Mouse (Mus musculus): ENCODE measurements at regions not wholly inside any gene's neighbourhood (a gene's known extent, or its start where the extent isn't known, plus 50 kb on each side); places are given as distances from the start of the nearest gene placed in this dataset.

DNA sequence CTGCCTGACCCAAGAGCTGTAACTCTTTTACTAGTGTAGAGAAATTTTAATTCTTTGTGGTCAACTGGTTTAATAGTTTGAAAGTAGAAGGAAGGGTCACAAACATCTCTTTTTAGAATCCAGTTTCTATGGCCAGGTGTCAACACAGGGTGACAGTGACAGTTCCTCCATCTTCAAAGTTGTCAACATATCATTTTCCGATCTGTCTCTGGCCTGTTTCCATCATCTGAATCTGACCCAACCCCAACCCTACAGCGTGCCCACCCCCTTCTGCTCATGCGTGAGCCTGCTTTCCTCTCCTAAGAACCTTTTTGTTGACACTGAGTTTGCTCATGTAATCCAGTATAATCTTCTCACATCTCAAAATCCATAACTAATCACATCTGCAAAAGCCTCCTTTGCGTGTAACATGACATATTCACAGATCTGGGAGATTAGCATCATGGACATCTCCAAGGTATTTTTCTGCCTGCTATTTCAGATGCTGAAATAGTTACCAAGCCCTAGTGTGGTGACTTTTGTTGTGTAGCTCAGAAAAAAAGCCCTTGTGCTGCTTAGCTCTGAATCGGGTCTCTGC lies 168.4 kb downstream of the B3gnt2 start:
- DNase-seq (ENCODE audit: low read depth, low spot score), result no peak

- DNase-seq (ENCODE audit: low read depth, low spot score), result no peak
These were observed 167.8 kb downstream of the B3gnt2 start for GRCm38 (mm10) chr11:22692941-22693341.

GRCm38 (mm10) chr11:22693376-22693775 lies 167.4 kb downstream of the B3gnt2 start:
- DNase-seq (ENCODE audit: low read depth, low spot score), result no peak

DNA sequence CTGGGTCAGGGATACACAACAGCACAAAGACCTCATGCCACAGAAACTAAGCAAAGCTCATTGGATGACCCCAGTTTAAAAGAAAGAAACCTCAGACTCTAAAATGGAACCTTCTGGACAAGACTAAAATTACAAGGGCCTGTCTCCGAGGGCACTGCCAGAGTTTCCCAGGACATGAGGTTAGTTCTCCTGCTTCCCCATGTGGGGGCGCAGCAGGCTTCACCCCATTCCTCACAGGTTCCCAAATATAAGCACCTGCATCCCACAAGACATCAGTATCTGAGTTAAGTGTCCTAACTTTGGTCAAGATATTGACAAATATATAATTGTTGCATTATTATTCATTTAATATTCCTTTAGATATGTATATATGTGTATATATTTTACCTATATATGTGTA lies 166.8 kb downstream of the B3gnt2 start:
- DNase-seq (ENCODE audit: low read depth, low spot score), result peak; percentile 59

- no peak for DNase-seq (ENCODE audit: low read depth, low spot score)
These were observed 165.9 kb downstream of the B3gnt2 start for GRCm38 (mm10) chr11:22694829-22695228.

GRCm38 (mm10) chr11:22695237-22695636 lies 165.5 kb downstream of the B3gnt2 start:
- DNase-seq (ENCODE audit: low read depth, low spot score), result no peak

- no peak for DNase-seq (ENCODE audit: low read depth, low spot score)
These were observed 162.5 kb downstream of the B3gnt2 start for GRCm38 (mm10) chr11:22698057-22698941.

DNA sequence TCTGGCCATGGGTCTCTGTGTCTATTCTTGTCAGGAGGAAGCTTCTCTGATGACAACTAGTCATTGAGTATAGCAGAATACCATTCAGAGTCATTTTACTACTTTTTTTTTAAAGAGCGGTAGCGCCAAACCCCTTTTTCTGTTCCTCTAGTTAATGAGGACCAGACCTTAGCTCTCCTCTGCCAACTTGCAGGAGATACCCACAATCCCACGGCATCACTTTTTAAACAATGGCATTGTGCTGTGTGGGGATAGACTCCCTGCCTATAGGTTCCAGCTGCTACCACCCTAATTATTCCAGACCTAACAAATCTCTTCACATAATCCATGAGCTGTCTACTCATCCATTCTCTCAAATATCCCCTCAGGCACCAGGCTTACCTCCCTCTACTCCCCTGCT lies 154.7 kb downstream of the B3gnt2 start:
- DNase-seq (ENCODE audit: low read depth, low spot score), result no peak
